Mouse (Mus musculus): ENCODE measurements around the gene Zfp944.
"Not testable (repeated sequence)": the region's sequence is repeated elsewhere in the genome, so short reads cannot be mapped to it uniquely, and the experiment has no call there.

Gene Zfp944

DNA sequence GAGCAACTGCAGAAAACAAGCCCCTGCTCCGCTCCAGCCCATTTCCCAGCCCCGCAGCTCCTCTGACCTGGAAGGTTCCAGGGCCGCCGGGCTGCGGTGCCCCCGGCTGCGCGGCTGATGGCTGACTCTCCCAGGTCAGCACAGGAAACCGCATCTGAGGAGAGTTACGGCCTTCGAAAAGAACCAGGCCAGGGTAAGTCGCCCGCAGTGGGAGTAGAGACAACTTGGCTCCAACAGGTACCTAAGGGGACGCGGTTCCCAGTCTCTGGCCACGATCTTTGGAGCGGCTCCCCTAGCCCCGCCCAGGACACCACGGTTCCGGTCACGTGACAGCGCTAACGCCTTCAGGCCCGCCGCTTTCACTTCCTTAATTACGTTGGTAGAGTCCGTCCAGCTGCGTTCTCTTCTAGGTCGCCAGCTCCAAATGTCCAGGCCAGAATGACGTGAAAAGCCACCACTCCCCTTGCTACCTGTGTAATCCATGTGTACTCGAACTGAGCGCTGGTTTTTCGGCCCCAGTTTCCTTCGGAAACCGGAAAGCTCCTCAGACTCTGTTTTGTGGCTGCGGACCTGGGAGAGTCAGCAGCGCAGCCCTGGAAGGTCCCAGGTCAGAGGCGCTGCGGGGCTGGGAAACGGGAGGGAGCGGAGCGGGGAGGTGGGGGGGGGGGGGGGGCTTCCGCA, at the start of gene Zfp944, which contains the start of gene Zfp758:
Gene Zfp944, minus strand, starts transcription at position 300 of the 681 bp plus-strand sequence.
Gene Zfp758, plus strand, starts transcription at position 353 of the 681 bp plus-strand sequence.
- peak; percentile 56 to 61 for DNase-seq

DNA sequence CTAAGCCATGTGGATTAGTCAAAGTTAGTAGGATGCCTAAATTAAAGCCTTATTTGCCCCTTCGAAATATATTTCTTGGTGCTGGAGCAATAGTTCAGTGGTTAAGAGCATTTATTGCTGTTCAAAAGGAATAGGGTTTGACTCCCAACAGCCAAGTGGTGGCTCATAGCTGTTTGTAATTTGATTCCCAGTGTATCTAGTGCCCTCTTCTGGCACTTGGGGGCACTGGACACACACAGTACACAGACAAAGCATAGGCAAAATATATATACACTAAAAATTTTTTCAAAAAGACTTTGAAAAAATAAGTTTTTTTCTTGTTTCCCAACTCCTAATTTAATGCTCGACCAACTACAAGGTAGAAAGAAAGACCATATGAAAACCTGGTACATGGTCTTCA, 49.6 kb upstream of the Zfp944 start:
- peak; percentile 14 to 26 for DNase-seq

DNA sequence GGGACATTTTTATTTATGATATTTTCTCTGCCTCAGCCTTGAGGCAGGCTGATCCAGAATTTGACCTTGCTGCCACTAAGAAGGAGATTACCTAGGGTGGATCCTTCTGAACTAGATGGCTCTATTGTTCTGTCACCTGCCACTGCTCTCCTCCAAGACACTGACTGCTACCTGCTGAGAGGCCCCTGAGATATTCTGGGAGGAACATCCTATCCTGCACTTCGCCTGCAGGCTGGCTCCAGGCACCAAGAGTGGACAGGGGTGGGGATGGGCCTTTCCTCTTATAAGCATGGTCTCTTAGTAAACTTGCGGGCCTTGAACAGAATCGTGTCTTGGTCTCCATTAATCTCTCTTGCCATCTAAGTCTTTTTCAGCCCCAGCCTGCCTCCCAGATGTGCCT, 2.7 kb upstream of the Zfp944 start:
- DNase-seq, result no peak

DNA sequence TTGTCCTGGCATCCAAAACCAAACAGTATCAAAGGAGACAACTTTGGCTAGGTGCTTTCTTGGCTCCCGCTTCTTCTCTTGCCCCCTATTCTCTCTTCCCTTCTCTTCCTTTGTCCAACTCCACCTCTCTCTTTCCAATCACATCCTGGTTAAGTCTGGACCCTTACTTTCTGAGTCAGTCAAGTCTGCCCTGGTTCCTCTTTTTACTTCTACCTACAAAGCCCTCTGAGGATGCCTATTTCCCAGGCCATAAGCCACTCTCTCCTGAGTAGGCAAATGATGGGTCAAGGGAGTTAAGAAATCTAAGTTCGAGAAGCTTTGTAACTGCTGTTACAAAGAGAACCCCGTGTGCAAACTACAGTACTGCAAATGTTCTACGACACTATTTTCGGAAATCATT, 628 bp downstream of the Zfp944 start:
- no peak for DNase-seq

DNA sequence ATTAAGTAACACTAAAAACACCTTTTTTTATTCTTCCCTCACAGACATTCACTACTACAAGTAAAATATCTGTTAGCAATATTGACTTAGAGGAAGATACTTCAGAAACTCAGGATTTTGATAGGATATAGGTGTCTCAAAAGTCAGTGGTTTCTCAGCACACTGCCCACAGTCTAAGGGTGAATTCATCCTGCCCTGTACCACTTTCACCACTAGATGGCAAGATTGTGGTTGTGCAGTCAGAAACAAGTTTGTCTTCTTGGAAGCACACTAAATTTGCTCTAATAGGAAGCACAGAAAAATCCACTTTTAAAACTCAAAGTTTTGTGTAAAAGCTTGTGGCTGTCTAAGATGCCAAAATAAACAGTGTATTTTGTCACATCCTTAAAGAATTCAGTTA, 8.4 kb downstream of the Zfp944 start:
- DNase-seq, result peak; percentile 14 to 37

DNA sequence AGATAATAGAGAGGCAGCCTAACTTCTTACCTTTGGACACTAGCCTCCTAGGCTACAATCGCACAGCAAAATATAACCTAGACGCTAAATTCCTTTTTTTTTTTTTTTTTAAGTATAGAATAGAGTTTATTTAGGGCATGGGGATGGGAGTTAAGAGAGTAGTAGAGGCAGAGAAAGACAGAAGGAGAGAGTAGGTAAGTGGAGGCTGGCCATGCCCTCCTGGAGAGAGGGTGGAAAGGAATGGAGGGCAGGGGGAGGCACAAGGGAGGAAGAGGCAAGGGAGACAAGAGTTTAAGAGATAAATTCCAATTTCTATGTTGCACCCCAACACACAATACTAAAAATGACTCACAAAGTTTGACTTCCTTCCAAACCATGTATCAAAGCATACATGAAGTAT, 46.0 kb downstream of the Zfp944 start:
- DNase-seq, result not testable (repeated sequence)

DNA sequence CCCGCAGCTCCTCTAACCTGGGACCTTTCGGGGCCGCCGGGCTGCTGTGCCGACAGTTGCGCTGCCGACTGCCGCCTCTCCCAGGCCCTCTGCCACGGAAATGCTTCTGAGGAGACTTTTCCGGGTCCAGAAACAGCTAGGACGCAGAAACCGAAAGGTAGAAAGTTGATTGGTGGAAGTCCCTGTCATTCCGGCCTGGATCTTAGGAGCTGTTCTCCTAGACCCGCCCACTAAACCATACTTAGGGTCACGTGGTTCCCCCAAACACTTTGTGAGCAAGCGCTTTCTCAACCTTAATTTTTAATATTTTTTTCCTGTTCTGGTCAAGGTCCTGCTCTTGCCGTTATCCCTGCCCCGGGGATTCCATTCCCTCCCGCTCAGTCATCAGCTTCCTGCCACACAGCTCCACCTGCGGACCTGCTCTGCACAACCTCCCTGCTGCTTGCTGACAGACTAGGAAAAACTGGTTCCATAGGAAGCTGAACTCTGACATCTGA, 46.4 kb downstream of the Zfp944 start, which contains the start of gene CT030661.1:
Gene CT030661.1, minus strand, starts transcription at position 108 of the 497 bp plus-strand sequence.
- DNase-seq, result peak; percentile 92 to 96

- DNase-seq, result not testable (repeated sequence)
These were observed 47.0 kb downstream of the Zfp944 start for GRCm38 (mm10) chr17:22314219-22314618.

Data from lung, adult 18-20 months (tissue).